Mouse (Mus musculus) heart, embryonic 10.5 days (tissue): ENCODE results near the gene Pim1. TPM values are rescaled to one million over a fixed set of nuclear protein-coding genes. Genes with fewer than 3 reads are reported as not detected.

Experiments
- DNase-seq: peaks from one replicate; pipeline ENCODE4 v3.0.0-alpha.2; 2017; ENCODE audit warnings: low spot score
- H3K27ac ChIP-seq: fragments of 300-500 bp; sonication (generic); 2 replicates; pipeline ENCODE4 v1.5.1; 2016; ENCODE audit warnings: mild to moderate bottlenecking
- H3K27me3 ChIP-seq: fragments of 300-500 bp; sonication (generic); 2 replicates; pipeline ENCODE4 v1.6.1; 2016; ENCODE audit warnings: mild to moderate bottlenecking; ENCODE audit not compliant: poor library complexity, insufficient read depth, severe bottlenecking
- H3K36me3 ChIP-seq: fragments of 300-500 bp; sonication (generic); 2 replicates; pipeline ENCODE4 v1.6.1; 2016; ENCODE audit warnings: mild to moderate bottlenecking, moderate library complexity
- H3K4me1 ChIP-seq: fragments of 300-500 bp; sonication (generic); 2 replicates; pipeline ENCODE4 v1.6.1; 2016; ENCODE audit warnings: mild to moderate bottlenecking
- H3K4me3 ChIP-seq: fragments of 300-500 bp; sonication (generic); 2 replicates; pipeline ENCODE4 v1.5.1; 2016; ENCODE audit warnings: mild to moderate bottlenecking, moderate library complexity
- H3K9me3 ChIP-seq: fragments of 300-500 bp; sonication (generic); 2 replicates; pipeline ENCODE4 v1.6.1; 2016; ENCODE audit warnings: mild to moderate bottlenecking, moderate library complexity
- WGBS: fragments of 180-500 bp; shearing (Covaris S2); methylation state at CpG from one replicate; pipeline ENCODE4 v1.1.7; 2016; 5-methylcytosine and 5-hydroxymethylcytosine counted together
- polyA plus RNA-seq: library from polyadenylated mRNA; unstranded; fragments of >200 nt; fragmentation: Nextera tagmentation; extraction: Ambion mirVana; gene quantifications from 2 replicates; pipeline ENCODE4 v1.2.1, GENCODE M21; 2016

The Pim1 gene
- polyA plus RNA-seq, 1 experiment from 2014 or later, result 31.4 TPM

GRCm38 (mm10) chr17:29456476-29456875, 34.1 kb upstream of the Pim1 start:
- H3K36me3 ChIP-seq, result no peaks in the 10 kb centered on the region
- H3K4me3 ChIP-seq, result no peak overlapping the region
- H3K27ac ChIP-seq, result peak overlapping the region; percentile 94
- no peaks in the 10 kb centered on the region for H3K9me3 ChIP-seq
- peaks cover 63% of the 10 kb centered on the region for H3K4me1 ChIP-seq
- no peak for DNase-seq
- 96% methylated on average over 4 of the region's 4 CpGs for WGBS
- H3K27me3 ChIP-seq, result no peaks in the 10 kb centered on the region

DNA sequence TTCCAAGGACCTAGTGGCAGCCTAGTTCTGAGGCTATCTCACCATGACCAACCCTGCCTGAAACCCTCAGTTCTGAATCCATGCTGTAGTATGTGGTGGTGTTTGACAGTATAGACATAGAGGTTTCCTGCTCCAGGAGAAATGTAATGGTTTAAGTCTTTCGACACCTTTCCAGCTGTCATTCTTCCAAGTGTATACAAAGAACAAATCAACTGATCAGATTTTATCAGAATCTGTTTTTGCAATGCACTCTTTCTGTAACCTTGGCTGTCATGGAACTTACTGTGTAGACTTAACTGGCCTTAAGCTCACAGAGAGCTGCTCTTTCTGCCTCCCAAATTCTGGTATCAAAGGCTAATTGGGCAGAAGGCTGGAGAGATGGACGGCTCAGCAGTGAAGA, 33.6 kb upstream of the Pim1 start:
- WGBS, result 58% methylated on average over 2 of the region's 2 CpGs
- Histone ChIP-seq H3K36me3 (no peaks in the 10 kb centered on the region), H3K27me3 (no peaks in the 10 kb centered on the region), H3K4me1 (peaks cover 60% of the 10 kb centered on the region), H3K27ac (peak overlapping the region; percentile 94), H3K9me3 (no peaks in the 10 kb centered on the region), H3K4me3 (0 out of 2 replicates have a peak overlapping the region, but pooled peaks have one; percentile 50)
- DNase-seq, result no peak

DNA sequence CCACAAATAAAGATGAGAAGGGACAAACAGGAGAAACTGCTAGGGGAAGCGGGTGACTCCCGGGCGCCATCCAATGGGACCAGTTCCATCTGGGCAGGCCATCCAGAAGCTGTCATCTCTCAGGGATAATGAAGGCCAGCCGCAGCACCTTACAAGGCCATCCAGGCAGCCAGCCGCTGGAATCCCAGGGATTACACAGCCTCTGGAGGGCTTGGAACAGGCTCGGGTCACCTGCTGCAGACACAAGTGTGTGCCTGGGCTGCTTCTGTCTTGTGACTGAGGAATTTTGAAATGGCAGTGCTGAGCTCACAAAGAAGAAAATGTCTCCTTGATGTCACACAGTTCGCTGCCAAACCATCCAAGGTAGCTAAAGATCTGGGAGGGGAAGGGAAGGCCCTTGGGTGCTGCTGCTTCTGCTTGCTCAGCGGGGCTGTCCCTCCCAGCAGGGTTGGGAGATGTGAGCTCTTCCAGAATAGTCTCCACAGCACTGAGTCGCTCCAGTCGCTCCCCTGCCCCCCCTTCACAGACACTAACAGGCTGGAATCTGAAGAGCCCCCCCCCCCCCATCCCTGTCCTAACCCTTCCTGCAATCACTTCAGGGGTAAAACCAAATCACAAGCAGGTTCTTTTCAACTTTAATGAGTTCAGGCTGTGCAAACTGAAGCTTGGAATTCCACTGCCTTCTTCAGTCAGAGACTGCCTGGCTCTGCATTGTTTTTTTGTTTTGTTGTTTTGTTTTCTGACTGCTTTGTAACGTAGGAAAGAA, 32.6 kb upstream of the Pim1 start:
- H3K9me3 ChIP-seq, result no peaks in the 10 kb centered on the region
- no peaks in the 10 kb centered on the region for H3K36me3 ChIP-seq
- 22% methylated on average over 11 of the region's 11 CpGs for WGBS
- H3K27me3 ChIP-seq, result no peaks in the 10 kb centered on the region
- peak overlapping the region; percentile 50 for H3K4me3 ChIP-seq
- H3K4me1 ChIP-seq, result peaks cover 65% of the 10 kb centered on the region
- peak overlapping the region; percentile 94 for H3K27ac ChIP-seq
- peak; percentile 91 for DNase-seq

DNA sequence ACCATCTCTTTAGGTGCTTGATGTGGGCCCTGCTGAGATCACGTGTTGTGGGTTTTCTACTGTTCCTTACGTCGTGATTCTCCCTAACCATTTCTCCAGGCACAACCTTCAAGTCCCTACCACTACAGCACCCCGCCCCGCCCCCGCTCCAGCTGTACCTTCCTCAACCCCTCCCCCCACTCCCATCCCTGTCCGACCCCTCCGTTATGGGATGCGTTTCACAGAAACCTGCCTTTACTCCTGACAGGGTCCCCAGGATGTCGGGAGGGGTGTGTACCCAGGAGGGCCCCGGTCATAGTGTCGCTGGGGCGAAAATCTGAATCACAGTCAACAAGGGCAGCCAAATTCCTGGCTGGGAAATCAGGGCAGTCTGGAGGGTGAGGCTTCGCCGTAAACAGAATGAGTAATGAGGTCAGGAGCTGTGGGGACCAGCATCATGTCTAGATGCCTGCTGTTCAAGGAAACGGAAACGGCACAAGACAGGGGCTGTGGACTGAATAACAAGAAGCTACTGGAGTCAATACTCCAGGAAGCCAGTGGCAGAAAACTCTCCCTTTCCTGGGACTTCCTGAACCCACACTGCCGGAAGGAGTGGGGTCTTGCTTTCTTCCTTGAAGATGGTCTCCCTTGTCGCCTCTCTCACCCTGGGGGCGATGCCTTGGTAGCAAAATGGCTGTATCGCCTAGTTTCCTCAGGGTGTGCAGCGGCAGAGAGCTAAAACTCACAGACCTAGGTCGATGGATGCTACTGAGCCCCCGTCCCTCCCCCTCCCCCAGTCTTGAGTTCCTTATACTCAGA, 31.0 kb upstream of the Pim1 start:
- peaks cover 79% of the 10 kb centered on the region for H3K4me1 ChIP-seq
- peak overlapping the region; percentile 50 for H3K4me3 ChIP-seq
- peak overlapping the region; percentile 94 for H3K27ac ChIP-seq
- no peak for DNase-seq
- H3K9me3 ChIP-seq, result no peaks in the 10 kb centered on the region
- no peaks in the 10 kb centered on the region for H3K27me3 ChIP-seq
- H3K36me3 ChIP-seq, result no peaks in the 10 kb centered on the region
- WGBS, result 3% methylated on average over 24 of the region's 24 CpGs

DNA sequence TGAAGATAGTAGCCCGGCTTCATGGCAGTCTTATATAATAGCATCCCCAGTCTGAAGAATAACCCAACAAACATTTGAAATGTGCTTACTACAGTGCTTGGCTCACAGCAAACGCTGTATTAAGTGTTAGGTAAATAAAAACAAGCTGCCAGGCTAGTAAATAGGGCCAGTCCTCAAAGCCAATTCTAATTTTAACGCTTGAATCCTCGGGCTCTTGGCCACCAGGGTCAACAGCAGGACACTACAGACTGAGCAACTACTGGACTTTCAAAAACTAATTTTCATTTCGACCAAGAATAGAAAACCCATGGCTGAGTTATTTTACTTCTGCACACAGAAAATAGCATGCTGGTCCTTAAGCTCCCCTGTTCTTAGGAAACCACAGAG, 30.4 kb upstream of the Pim1 start:
- no peaks in the 10 kb centered on the region for H3K27me3 ChIP-seq
- H3K9me3 ChIP-seq, result no peaks in the 10 kb centered on the region
- no peaks in the 10 kb centered on the region for H3K36me3 ChIP-seq
- 16% methylated on average over 5 of the region's 5 CpGs for WGBS
- H3K4me3 ChIP-seq, result peak overlapping the region; percentile 50
- peak overlapping the region; percentile 94 for H3K27ac ChIP-seq
- peaks cover 83% of the 10 kb centered on the region for H3K4me1 ChIP-seq
- DNase-seq, result no peak

DNA sequence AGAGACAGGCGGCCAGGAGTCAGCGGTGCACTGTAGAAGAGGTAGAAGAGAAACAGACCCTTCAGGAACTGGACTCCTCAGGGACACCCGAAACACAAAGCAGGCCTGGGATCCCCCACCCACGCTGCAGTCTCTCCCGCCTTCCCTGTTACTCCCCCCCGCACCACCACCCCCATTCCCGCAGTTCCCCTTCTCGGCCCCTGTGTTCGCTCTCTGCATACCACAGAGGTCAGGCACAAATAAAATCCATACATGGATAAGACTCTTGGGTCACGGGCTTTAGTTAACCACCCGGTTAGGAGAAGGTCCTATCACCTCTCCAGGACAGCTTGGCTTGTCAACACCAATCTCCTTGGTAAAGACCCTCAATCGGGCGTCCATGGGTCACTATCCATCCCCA, 26.9 kb upstream of the Pim1 start:
- peak; percentile 83 for DNase-seq

DNA sequence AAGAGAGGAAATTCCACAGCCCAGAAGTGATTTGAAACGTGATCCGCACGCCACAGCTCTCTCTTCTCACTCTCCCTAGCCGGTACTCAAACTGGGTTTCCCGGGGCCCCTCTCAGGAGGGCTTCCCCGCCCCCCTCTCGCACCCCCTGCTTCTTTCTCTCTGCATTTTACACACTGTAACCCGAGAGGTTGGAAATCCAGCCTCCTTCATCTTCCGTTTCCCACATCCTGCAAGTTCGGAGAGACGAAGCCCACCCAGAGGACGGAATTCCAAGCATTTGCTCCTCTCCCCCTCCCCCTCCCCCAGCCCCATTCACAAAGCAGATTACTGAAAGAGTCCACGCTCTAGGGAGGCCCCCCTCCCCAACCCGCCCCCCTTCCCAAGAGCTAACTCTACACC, 26.5 kb upstream of the Pim1 start:
- Histone ChIP-seq H3K27me3 (no peaks in the 10 kb centered on the region), H3K9me3 (no peaks in the 10 kb centered on the region), H3K4me1 (peaks cover 78% of the 10 kb centered on the region), H3K4me3 (peak overlapping the region; percentile 54), H3K36me3 (no peaks in the 10 kb centered on the region), H3K27ac (peak overlapping the region; percentile 92)
- DNase-seq, result peak; percentile 92
- under 1% methylated on average over 14 of the region's 14 CpGs for WGBS

More for the DNA sequence above, 26.9 kb upstream of the Pim1 start:
- H3K27ac ChIP-seq, result peak overlapping the region; percentile 92
- 4% methylated on average over 13 of the region's 13 CpGs for WGBS
- H3K9me3 ChIP-seq, result no peaks in the 10 kb centered on the region
- H3K36me3 ChIP-seq, result no peaks in the 10 kb centered on the region
- H3K27me3 ChIP-seq, result no peaks in the 10 kb centered on the region
- peaks cover 82% of the 10 kb centered on the region for H3K4me1 ChIP-seq
- H3K4me3 ChIP-seq, result peak overlapping the region; percentile 54

DNA sequence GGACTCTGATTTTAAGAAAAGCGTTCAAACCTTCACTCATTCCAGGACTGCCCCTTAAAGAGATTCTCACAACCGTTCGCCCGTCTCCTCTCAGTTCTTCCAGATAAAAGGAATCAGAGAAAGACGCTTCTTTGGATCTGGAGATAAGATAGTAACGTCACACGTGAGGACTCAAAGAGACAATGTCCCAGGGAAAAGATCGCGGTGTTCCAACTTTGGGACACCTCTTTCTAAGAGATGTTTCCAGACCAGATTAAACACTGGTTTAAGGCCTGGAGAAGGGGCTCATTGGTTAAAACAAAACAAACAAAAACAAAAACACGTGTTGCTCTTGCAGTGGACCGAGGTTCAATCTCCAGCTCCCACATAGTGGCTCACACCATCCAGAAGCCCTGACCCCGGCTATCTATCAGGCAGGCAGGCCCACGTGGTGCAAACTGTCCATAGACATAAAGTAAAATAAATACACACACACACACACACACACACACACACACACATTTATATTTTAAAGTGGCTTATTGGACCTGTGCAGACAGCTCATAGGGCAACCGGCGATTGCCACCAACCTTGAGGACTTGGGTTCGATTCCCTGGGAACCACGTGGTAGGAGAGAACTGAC, 25.9 kb upstream of the Pim1 start:
- Histone ChIP-seq H3K4me1 (peaks cover 78% of the 10 kb centered on the region), H3K36me3 (no peaks in the 10 kb centered on the region), H3K27ac (peak overlapping the region; percentile 92), H3K9me3 (no peaks in the 10 kb centered on the region), H3K27me3 (no peaks in the 10 kb centered on the region), H3K4me3 (peak overlapping the region; percentile 54)
- WGBS, result 4% methylated on average over 17 of the region's 17 CpGs
- no peak for DNase-seq

GRCm38 (mm10) chr17:29465405-29466010, 25.0 kb upstream of the Pim1 start:
- Histone ChIP-seq H3K27me3 (no peaks in the 10 kb centered on the region), H3K4me3 (no peak overlapping the region), H3K9me3 (no peaks in the 10 kb centered on the region), H3K36me3 (no peaks in the 10 kb centered on the region), H3K4me1 (peaks cover 78% of the 10 kb centered on the region), H3K27ac (peak overlapping the region; percentile 92)
- 12% methylated on average over 9 of the region's 9 CpGs for WGBS
- DNase-seq, result no peak

GRCm38 (mm10) chr17:29467030-29467429, 23.5 kb upstream of the Pim1 start:
- H3K36me3 ChIP-seq, result no peaks in the 10 kb centered on the region
- WGBS, result 21% methylated on average over 11 of the region's 11 CpGs
- DNase-seq, result no peak
- no peaks in the 10 kb centered on the region for H3K27me3 ChIP-seq
- peak overlapping the region; percentile 54 for H3K4me3 ChIP-seq
- peak overlapping the region; percentile 85 for H3K27ac ChIP-seq
- H3K4me1 ChIP-seq, result peaks cover 72% of the 10 kb centered on the region
- no peaks in the 10 kb centered on the region for H3K9me3 ChIP-seq

- Histone ChIP-seq H3K27ac (0 out of 2 replicates have a peak overlapping the region, but pooled peaks have one; percentile 10), H3K27me3 (no peaks in the 10 kb centered on the region), H3K4me3 (no peak overlapping the region), H3K9me3 (no peaks in the 10 kb centered on the region), H3K36me3 (no peaks in the 10 kb centered on the region), H3K4me1 (peaks cover 22% of the 10 kb centered on the region)
- no peak for DNase-seq
- WGBS, result 94% methylated on average over 10 of the region's 10 CpGs
These were observed 17.1 kb upstream of the Pim1 start for GRCm38 (mm10) chr17:29473466-29473865.

- DNase-seq, result no peak
- no peaks in the 10 kb centered on the region for H3K9me3 ChIP-seq
- 78% methylated on average over 2 of the region's 2 CpGs for WGBS
- peaks cover 21% of the 10 kb centered on the region for H3K4me1 ChIP-seq
- no peak overlapping the region for H3K4me3 ChIP-seq
- no peaks in the 10 kb centered on the region for H3K27me3 ChIP-seq
- no peak overlapping the region for H3K27ac ChIP-seq
- no peaks in the 10 kb centered on the region for H3K36me3 ChIP-seq
These were observed 16.5 kb upstream of the Pim1 start for GRCm38 (mm10) chr17:29474036-29474435.
